Mouse (Mus musculus) bone marrow, adult 2 months (tissue): ENCODE results near the gene Rgp1.

Experiments
- CTCF ChIP-seq: fragments of 200-500 bp; IDR thresholded peaks from 2 replicates; pipeline ENCODE4 v1.5.1; 2011; ENCODE audit warnings: low read length, control low read depth; ENCODE audit not compliant: control insufficient read depth, insufficient read depth
- POLR2A ChIP-seq: fragments of 200-500 bp; IDR thresholded peaks from 2 replicates; pipeline ENCODE4 v1.6.1; 2011; ENCODE audit warnings: low read depth, mild to moderate bottlenecking, control low read depth, low read length, borderline replicate concordance; ENCODE audit not compliant: control insufficient read depth

- TF ChIP-seq POLR2A (no peak), CTCF (no peak)
Observed at GRCm38 (mm10) chr4:43573561-43573960, 5.0 kb upstream of the Rgp1 start.
